Mouse (Mus musculus): ENCODE results near the gene Pik3r4. TPM values are rescaled to one million over a fixed set of nuclear protein-coding genes. Genes with fewer than 3 reads are reported as not detected.
"Not testable (repeated sequence)": the region's sequence is repeated elsewhere in the genome, so short reads cannot be mapped to it uniquely, and the experiment has no call there.

The Pik3r4 gene
- 16.1 and 18.9 TPM in 2 replicates for polyA plus RNA-seq (2014; fragmentation: Nextera tagmentation; extraction: Ambion mirVana)

DNA sequence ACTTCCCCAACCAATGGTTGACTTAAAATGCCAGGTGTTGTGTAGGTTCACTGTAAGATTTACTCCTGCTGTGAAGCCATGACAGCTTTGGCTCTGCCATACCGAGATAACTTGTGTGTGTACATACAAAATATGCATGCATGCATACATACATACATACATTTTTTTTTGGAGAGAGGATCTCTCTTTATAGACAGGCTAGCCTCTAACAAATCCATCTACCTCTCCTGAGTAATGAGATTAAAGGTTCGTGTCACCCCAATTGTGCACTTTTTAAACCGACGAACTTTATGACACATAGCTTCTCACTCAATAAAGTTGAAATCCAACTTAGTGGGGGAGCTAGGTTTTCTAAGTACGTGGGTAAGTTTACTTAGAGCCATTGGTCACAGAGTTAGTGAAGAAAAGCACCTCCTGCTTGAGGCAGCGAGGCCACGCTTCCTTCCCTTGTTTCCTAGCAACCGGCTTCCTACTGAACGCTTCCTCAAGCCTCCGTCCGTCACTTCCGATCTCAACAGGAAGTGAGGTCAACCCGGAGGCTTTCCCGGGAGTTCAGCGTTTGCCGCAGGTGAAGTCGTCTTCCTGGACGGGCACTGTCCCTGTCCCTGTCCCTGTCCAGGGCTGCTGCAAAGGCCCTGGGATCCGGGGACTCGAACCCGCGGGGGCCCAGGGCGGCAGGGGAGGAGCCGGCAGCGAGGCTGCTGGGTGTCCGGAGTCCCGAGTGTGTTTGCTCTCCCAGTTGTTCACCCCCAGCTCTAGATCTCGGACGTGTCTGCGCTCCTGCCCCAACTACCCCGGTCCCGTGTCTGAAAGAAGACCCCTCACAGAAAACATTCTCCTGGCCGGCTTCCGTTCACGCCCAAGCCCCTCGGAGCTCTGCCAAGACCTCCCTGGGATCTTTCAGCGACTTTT lies at the start of gene Pik3r4:
Gene Pik3r4 (plus strand): TSS at position 519 of the 912 bp plus-strand sequence.
- Histone ChIP-seq H3K9me3 (replicated peaks; ENCODE audit: control insufficient read depth, low read length) (no peaks in the 10 kb centered on the region), H3K4me3 (ENCODE audit: low read depth, low read length) (peak within 1 kb of the TSS; percentile 96), H3K27ac (ENCODE audit: low read depth, low read length) (peak within 1 kb of the TSS; percentile 54; the same call in 1 of the 2 replicates), H3K27me3 (ENCODE audit: control insufficient read depth, insufficient read depth, low read length) (no peaks in the 10 kb centered on the region), H3K36me3 (ENCODE audit: control insufficient read depth, insufficient read depth, low read length) (peaks cover 6% of the 10 kb centered on the region; the same call in 1 of the 2 replicates), H3K9ac (ENCODE audit: low read depth, low read length) (peak within 1 kb of the TSS; percentile 91), H3K4me2 (peak within 1 kb of the TSS; percentile 85), H3K4me1 (ENCODE audit: control insufficient read depth, insufficient read depth, low read length) (peaks cover 5% of the 10 kb centered on the region; the same call in 1 of the 2 replicates)
- ATAC-seq (replicated peaks; ENCODE audit: insufficient number of reproducible peaks, low FRiP score, low TSS enrichment), result peak; percentile 78
- WGBS (ENCODE audit: insufficient replicate concordance), result 5% methylated on average over 37 of the region's 37 CpGs

DNA sequence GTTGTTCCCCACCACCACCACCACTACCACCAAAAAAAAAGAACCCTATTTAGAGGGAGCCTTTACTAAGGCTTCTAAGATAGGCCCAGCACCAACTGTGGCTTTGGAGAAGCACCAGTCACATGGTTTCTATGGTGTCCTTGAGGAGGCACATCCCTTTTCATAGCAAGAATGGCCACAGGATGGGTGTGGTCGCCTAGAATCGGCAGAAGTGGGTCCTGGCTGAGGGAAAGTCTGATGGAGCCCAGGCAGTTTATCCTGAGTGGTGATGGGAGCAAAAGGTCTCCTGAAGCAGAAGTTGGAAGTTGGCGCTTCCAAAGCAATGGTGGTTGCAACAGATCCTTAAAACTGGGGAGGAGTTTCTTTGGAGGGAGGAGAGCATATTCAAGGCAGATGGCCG lies 43.9 kb upstream of the Pik3r4 start:
- H3K36me3 ChIP-seq (ENCODE audit: control insufficient read depth, insufficient read depth, low read length), result no peaks in the 10 kb centered on the region
- H3K9ac ChIP-seq (ENCODE audit: low read depth, low read length), result no peak overlapping the region
- no peaks in the 10 kb centered on the region for H3K9me3 ChIP-seq (replicated peaks; ENCODE audit: control insufficient read depth, low read length)
- WGBS (ENCODE audit: insufficient replicate concordance), result 82% methylated on average over 4 of the region's 4 CpGs
- no peak overlapping the region for H3K4me2 ChIP-seq
- H3K27ac ChIP-seq (ENCODE audit: low read depth, low read length), result no peak overlapping the region
- no peaks in the 10 kb centered on the region for H3K27me3 ChIP-seq (ENCODE audit: control insufficient read depth, insufficient read depth, low read length)
- ATAC-seq (replicated peaks; ENCODE audit: insufficient number of reproducible peaks, low FRiP score, low TSS enrichment), result no peak
- no peaks in the 10 kb centered on the region for H3K4me1 ChIP-seq (ENCODE audit: control insufficient read depth, insufficient read depth, low read length)
- H3K4me3 ChIP-seq (ENCODE audit: low read depth, low read length), result no peak overlapping the region

DNA sequence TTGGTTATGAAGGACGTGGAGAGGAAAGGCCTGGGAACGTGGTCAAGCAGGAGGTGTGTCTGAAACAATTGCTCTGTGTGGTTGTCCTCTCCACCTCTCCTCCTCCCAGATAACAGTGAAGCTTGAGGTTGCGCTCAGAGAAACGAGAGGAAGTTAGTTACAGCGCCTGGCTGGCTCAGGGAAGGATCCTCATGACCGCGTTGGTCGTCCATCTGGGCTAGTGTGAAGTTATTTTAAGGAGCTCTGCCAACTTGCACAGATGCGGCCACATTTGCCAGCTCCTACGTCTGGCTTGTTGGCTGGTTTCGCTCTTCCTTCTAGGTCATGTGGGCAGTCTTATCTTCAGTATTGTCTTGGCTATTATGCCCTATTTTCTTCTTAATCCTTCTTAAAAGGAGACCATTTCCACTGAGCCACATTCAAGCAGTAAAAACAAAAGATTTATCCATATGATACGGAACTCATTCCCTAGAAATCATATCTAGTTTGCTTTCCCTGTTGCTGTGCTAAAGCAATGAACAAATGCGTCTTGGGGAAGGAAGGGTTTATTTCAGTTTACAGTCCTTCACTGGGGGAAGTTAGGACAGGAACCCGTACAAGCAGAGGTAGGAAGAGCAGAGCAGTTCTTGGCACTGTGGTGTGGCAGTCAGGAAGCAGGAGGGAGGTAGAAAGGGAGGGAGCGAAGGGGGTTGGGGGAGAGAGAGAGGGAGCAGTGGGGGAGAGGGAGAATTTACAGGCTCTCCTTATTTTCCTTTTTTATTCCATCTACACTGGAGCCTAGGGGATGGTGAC lies 30.6 kb upstream of the Pik3r4 start:
- Histone ChIP-seq H3K4me1 (ENCODE audit: control insufficient read depth, insufficient read depth, low read length) (no peaks in the 10 kb centered on the region), H3K4me2 (no peak overlapping the region), H3K4me3 (ENCODE audit: low read depth, low read length) (no peak overlapping the region), H3K27ac (ENCODE audit: low read depth, low read length) (no peak overlapping the region), H3K36me3 (ENCODE audit: control insufficient read depth, insufficient read depth, low read length) (no peaks in the 10 kb centered on the region), H3K27me3 (ENCODE audit: control insufficient read depth, insufficient read depth, low read length) (no peaks in the 10 kb centered on the region), H3K9ac (ENCODE audit: low read depth, low read length) (no peak overlapping the region), H3K9me3 (replicated peaks; ENCODE audit: control insufficient read depth, low read length) (no peaks in the 10 kb centered on the region)
- WGBS (ENCODE audit: insufficient replicate concordance), result 80% methylated on average over 15 of the region's 15 CpGs
- ATAC-seq (replicated peaks; ENCODE audit: insufficient number of reproducible peaks, low FRiP score, low TSS enrichment), result no peak

DNA sequence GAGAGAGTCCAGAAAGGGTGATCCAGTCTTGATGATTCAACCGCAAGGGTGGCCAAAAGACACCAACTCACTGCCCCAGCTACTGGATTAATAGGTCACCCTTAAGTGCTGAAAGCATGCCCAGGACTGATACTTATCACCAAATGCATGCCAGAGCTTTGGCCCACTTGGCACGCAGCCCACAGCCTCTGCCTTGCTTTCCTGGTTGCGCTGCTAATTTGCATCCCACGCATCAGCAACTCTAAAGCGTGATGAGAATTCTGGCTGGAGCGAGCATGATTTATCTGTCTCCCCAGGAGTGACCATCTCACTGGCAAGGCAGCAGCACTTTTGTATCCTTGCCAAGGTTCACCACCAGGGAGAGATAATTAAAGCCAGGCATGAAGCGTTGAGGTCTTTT lies 29.9 kb upstream of the Pik3r4 start:
- Histone ChIP-seq H3K36me3 (ENCODE audit: control insufficient read depth, insufficient read depth, low read length) (no peaks in the 10 kb centered on the region), H3K27me3 (ENCODE audit: control insufficient read depth, insufficient read depth, low read length) (no peaks in the 10 kb centered on the region), H3K4me2 (no peak overlapping the region), H3K4me1 (ENCODE audit: control insufficient read depth, insufficient read depth, low read length) (no peaks in the 10 kb centered on the region), H3K4me3 (ENCODE audit: low read depth, low read length) (no peak overlapping the region), H3K9me3 (replicated peaks; ENCODE audit: control insufficient read depth, low read length) (no peaks in the 10 kb centered on the region), H3K27ac (ENCODE audit: low read depth, low read length) (no peak overlapping the region), H3K9ac (ENCODE audit: low read depth, low read length) (no peak overlapping the region)
- ATAC-seq (replicated peaks; ENCODE audit: insufficient number of reproducible peaks, low FRiP score, low TSS enrichment), result no peak
- 78% methylated on average over 7 of the region's 7 CpGs for WGBS (ENCODE audit: insufficient replicate concordance)

DNA sequence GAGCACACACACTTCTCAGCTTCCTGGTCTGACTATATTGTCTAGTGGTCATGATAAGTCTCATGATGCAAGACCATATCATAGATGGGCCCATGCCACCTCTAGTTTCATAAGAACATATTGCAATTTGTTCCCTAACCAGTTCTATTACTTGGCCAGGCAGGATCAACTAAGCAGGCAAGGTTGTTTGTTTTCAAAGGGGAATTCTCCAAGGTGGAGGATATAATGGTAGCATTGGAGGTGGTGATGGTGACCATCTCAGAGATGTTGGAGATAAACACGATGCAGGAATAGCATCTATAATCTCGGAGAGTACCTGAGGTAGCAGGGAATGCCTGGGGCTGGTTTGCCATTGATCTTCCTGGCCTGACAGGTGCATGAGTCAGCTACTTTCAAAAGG lies 26.8 kb upstream of the Pik3r4 start:
- no peak for ATAC-seq (replicated peaks; ENCODE audit: insufficient number of reproducible peaks, low FRiP score, low TSS enrichment)
- Histone ChIP-seq H3K4me1 (ENCODE audit: control insufficient read depth, insufficient read depth, low read length) (no peaks in the 10 kb centered on the region), H3K27me3 (ENCODE audit: control insufficient read depth, insufficient read depth, low read length) (no peaks in the 10 kb centered on the region), H3K36me3 (ENCODE audit: control insufficient read depth, insufficient read depth, low read length) (no peaks in the 10 kb centered on the region), H3K9me3 (replicated peaks; ENCODE audit: control insufficient read depth, low read length) (no peaks in the 10 kb centered on the region), H3K9ac (ENCODE audit: low read depth, low read length) (no peak overlapping the region), H3K4me3 (ENCODE audit: low read depth, low read length) (no peak overlapping the region), H3K27ac (ENCODE audit: low read depth, low read length) (no peak overlapping the region), H3K4me2 (no peak overlapping the region)
- WGBS (ENCODE audit: insufficient replicate concordance), result 73% methylated on average over 2 of the region's 2 CpGs

DNA sequence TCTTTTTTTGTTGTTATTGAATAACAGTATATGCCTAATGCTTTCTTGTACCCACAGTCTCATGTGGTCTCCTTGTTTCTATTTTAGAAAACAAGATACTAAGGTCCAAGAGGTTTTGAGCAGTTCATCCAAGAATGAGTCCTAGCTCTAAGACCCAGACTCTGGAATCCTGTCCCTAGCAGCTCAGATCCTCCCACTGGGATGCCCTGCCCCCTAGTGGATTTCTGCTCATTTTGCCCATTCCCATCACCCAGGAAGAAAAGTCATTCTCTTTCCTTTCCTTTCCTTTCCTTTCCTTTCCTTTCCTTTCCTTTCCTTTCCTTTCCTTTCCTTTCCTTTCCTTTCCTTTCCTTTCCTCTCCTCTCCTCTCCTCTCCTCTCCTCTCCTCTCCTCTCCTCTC lies 25.5 kb upstream of the Pik3r4 start:
- H3K27me3 ChIP-seq (ENCODE audit: control insufficient read depth, insufficient read depth, low read length); H3K27ac ChIP-seq (ENCODE audit: low read depth, low read length); ATAC-seq (replicated peaks; ENCODE audit: insufficient number of reproducible peaks, low FRiP score, low TSS enrichment); H3K4me1 ChIP-seq (ENCODE audit: control insufficient read depth, insufficient read depth, low read length); H3K36me3 ChIP-seq (ENCODE audit: control insufficient read depth, insufficient read depth, low read length); H3K9me3 ChIP-seq (replicated peaks; ENCODE audit: control insufficient read depth, low read length); H3K4me3 ChIP-seq (ENCODE audit: low read depth, low read length); H3K9ac ChIP-seq (ENCODE audit: low read depth, low read length); H3K4me2 ChIP-seq: not testable (repeated sequence)

DNA sequence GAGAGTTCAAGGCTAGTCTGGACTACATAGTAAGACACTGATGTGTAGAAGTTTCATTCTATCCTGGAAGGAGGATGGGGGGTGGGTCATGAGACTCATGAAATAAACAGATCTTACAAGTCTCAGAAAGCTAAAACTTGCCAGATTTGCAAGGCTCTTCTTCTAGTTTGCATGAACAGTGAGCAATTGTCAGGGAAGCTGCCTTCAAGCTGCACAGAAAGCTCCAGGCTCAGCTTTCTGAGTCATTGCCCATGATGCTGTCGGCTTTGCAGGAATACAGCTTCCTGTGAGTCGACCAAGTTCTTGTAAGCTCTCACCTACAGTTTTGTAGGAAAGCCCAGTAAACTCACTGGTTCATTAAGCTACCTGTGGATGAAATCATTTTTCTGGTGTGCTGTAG lies 8.8 kb upstream of the Pik3r4 start:
- no peak for ATAC-seq (replicated peaks; ENCODE audit: insufficient number of reproducible peaks, low FRiP score, low TSS enrichment)
- Histone ChIP-seq H3K4me1 (ENCODE audit: control insufficient read depth, insufficient read depth, low read length) (no peaks in the 10 kb centered on the region), H3K9ac (ENCODE audit: low read depth, low read length) (no peak overlapping the region), H3K4me2 (no peak overlapping the region), H3K27ac (ENCODE audit: low read depth, low read length) (no peak overlapping the region), H3K4me3 (ENCODE audit: low read depth, low read length) (no peak overlapping the region), H3K9me3 (replicated peaks; ENCODE audit: control insufficient read depth, low read length) (no peaks in the 10 kb centered on the region), H3K36me3 (ENCODE audit: control insufficient read depth, insufficient read depth, low read length) (no peaks in the 10 kb centered on the region), H3K27me3 (ENCODE audit: control insufficient read depth, insufficient read depth, low read length) (no peaks in the 10 kb centered on the region)
- 69% methylated on average over 2 of the region's 2 CpGs for WGBS (ENCODE audit: insufficient replicate concordance)

DNA sequence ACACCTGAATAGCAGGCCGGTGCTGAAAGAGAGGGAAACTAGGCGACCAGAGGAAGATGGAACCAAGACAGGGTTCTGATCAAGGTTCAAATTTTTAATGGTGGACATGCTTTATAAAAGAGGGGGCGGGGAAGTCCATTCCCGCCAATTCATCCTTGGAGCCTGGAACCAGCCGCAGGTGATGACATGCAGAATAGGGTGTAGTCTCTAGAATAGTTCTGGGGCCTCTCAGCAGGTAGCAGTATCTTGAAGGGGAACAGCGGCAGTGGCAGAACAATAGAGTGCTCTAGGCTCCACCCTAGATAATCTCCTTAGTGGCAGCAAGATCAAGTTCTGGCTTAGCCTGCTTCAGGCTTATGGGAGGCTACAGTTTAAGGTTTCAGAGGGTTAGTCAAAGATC lies 1.4 kb upstream of the Pik3r4 start:
- not testable (repeated sequence) for H3K4me2 ChIP-seq; H3K36me3 ChIP-seq (ENCODE audit: control insufficient read depth, insufficient read depth, low read length); H3K9me3 ChIP-seq (replicated peaks; ENCODE audit: control insufficient read depth, low read length); H3K9ac ChIP-seq (ENCODE audit: low read depth, low read length); H3K27me3 ChIP-seq (ENCODE audit: control insufficient read depth, insufficient read depth, low read length); H3K4me1 ChIP-seq (ENCODE audit: control insufficient read depth, insufficient read depth, low read length); H3K27ac ChIP-seq (ENCODE audit: low read depth, low read length); ATAC-seq (replicated peaks; ENCODE audit: insufficient number of reproducible peaks, low FRiP score, low TSS enrichment); H3K4me3 ChIP-seq (ENCODE audit: low read depth, low read length)
- 72% methylated on average over 6 of the region's 6 CpGs for WGBS (ENCODE audit: insufficient replicate concordance)

Measured in heart, embryonic 11.5 days (tissue).